Mouse (Mus musculus): ENCODE results near the gene Errfi1. TPM values are rescaled to one million over a fixed set of nuclear protein-coding genes. Genes with fewer than 3 reads are reported as not detected.
A peak's percentile ranks its signal among the peaks of the same experiment; 100 is the strongest.

The Errfi1 gene
- total and polyA plus RNA-seq, 3 experiments, result 2.1 to 2.7 TPM; not detected in 1

DNA sequence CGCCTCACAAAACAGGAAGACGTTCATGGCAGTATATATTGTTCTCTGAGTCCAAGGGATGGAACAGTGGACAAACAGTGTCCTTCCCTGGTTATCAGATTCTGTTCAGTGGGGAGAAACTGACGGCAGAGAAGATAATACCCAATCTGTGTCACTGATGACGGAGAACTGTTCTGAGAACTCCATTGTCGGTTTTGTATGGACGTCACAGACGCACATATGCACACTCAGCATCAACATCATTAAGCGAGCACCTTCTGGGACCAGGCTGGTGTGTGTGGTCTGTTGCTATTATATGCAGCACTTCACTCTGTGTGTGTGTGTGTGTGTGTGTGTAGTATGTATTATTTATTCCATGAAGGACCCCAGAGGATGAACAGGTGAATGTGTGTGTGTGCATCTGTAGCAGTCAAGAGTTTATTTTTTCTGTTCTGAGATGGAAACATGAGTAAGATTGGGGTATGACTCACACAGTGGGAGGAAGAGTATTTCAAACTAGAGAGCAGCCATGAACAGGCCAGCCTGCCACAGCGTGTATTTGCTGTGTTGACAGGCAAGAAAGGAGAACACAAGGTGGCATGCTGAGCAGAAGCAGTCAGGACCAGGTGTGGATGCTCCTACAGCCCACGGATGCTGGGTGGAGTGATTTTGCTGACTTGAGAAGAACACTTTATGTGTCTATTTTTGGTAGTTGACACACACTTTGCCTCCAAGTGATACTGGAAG is 61.6 kb downstream of the Errfi1 start (continued):
- TF ChIP-seq RAD21 (IDR thresholded peaks at IDR 0.05; ENCODE audit: low read depth, low read length), result no peak
- no peak for TF ChIP-seq KAT2A (conservative IDR thresholded peaks at IDR 0.05; ENCODE audit: low read depth, low read length)
- no peak for TF ChIP-seq SMC3 (IDR thresholded peaks at IDR 0.05; ENCODE audit: low read depth, low read length)
- TF ChIP-seq E2F4 (IDR thresholded peaks at IDR 0.05; ENCODE audit: borderline replicate concordance, low read depth, low read length), result no peak
- TF ChIP-seq TBP (IDR thresholded peaks at IDR 0.05; ENCODE audit: low read depth, low read length), result 0 out of 2 replicates have a peak, but pooled peaks have one; percentile 8
- TF ChIP-seq HCFC1 (IDR thresholded peaks at IDR 0.05; ENCODE audit: low read depth, low read length), result no peak
- no peak for TF ChIP-seq TCF12 (IDR thresholded peaks at IDR 0.05; ENCODE audit: low read depth, low read length)
- TF ChIP-seq JUND (IDR thresholded peaks at IDR 0.05; ENCODE audit: low read depth, low read length), result no peak
- no peak for TF ChIP-seq UBTF (IDR thresholded peaks at IDR 0.05; ENCODE audit: borderline replicate concordance, insufficient read depth, low read depth, low read length)
- TF ChIP-seq TAL1 (IDR thresholded peaks at IDR 0.05; ENCODE audit: low read length), result no peak
- no peak for TF ChIP-seq GABPA (IDR thresholded peaks at IDR 0.05; ENCODE audit: low read depth, low read length)
- no peak for TF ChIP-seq MAFK (IDR thresholded peaks at IDR 0.05; ENCODE audit: borderline replicate concordance, low read depth, low read length)
- TF ChIP-seq SIN3A (IDR thresholded peaks at IDR 0.05; ENCODE audit: low read length), result peak; percentile 6; the same call in 1 of the 2 replicates

DNA sequence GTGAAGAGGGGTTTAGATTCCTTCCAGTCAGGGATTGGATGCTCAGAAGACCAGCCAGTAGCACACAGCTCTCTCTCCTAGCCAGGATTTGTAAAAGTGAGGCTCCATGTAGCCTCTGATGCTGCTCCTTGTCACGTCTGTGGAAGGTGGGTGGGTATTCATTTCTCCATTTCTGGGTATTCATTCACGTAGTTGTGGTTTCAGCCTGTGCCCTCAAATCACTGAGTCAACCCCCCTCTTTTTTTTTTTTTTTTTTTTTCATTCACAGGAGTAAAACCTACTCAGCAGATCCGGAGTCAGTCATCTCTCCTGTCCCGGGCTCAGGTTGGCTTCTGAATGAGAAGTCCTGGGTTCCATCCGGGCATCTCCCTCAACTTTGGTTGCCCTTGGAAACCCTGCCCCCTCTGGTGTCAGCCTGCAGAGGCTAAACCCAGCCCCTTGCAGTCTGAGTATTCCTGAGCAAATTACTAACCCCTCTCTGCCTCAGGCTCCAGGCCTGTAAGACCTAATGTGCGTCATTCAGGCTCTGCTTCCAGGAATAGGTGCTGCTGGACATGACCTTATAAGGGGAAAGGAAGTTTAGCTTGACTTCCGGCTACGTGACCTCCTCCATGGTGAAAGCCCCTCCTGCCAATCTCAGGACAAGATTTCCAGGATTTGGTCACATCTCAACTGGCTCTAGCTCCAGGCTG is 63.8 kb downstream of the Errfi1 start:
- H3K9me3 ChIP-seq (replicated peaks; ENCODE audit: insufficient read depth, low read length), result no peaks in the 10 kb centered on the region
- no peaks in the 10 kb centered on the region; the same call in 1 of the 2 replicates for H3K79me2 ChIP-seq (ENCODE audit: control insufficient read depth, insufficient read depth, low read length, poor library complexity)
- no peak for DNase-seq (ENCODE audit: low read depth, low spot score)
- 0 out of 4 replicates have a peak, but pooled peaks cover 0 to 2% of the 10 kb centered on the region in 2 experiments for H3K27me3 ChIP-seq (ENCODE audit: control insufficient read depth in 1 of 2, insufficient read depth in 2 of 2, low read length in 2 of 2)
- no peak overlapping the region for H3K9ac ChIP-seq (ENCODE audit: control insufficient read depth, low read depth, low read length, poor library complexity, severe bottlenecking)
- no peak overlapping the region for H3K4me3 ChIP-seq (ENCODE audit: control insufficient read depth in 1 of 2, insufficient read depth in 1 of 2, low read depth in 2 of 2, low read length in 2 of 2)
- H3K27ac ChIP-seq (ENCODE audit: control insufficient read depth, low read depth, low read length), result no peak overlapping the region
- H3K36me3 ChIP-seq (ENCODE audit: control insufficient read depth in 1 of 2, insufficient read depth in 2 of 2, low read length in 2 of 2), result peaks cover 0 to 10% of the 10 kb centered on the region in 2 experiments; a peak in 2 of 4 replicates
- no peak for TF ChIP-seq TCF12 (IDR thresholded peaks at IDR 0.05; ENCODE audit: low read depth, low read length)
- no peak for TF ChIP-seq USF2 (IDR thresholded peaks at IDR 0.05; ENCODE audit: borderline replicate concordance in 1 of 2, insufficient read depth in 1 of 2, low read depth in 1 of 2, low read length in 2 of 2)
- no peak for TF ChIP-seq MYC (IDR thresholded peaks at IDR 0.05; ENCODE audit: low read depth, low read length)
- no peak for TF ChIP-seq ETS1 (IDR thresholded peaks at IDR 0.05; ENCODE audit: low read depth, low read length)
- no peak for TF ChIP-seq TAL1 (IDR thresholded peaks at IDR 0.05; ENCODE audit: low read length)
- no peak for TF ChIP-seq MAFK (IDR thresholded peaks at IDR 0.05; ENCODE audit: borderline replicate concordance, low read depth, low read length)
- no peak for TF ChIP-seq UBTF (IDR thresholded peaks at IDR 0.05; ENCODE audit: borderline replicate concordance, insufficient read depth, low read depth, low read length)
- TF ChIP-seq ELF1 (IDR thresholded peaks at IDR 0.05; ENCODE audit: low read depth, low read length), result no peak
- peaks cover 7 to 19% of the 10 kb centered on the region in 2 experiments for H3K4me1 ChIP-seq (ENCODE audit: control insufficient read depth in 1 of 2, insufficient read depth in 2 of 2, low read length in 2 of 2)

Other genes starting within 250 kb of the Errfi1 start
- not detected in 2 replicates for gene Slc45a1, start 201.7 kb upstream of the Errfi1 start, total RNA-seq (2012; rRNA removed)
- not detected for gene Slc45a1, start 201.7 kb upstream of the Errfi1 start, polyA plus RNA-seq (2012; ENCODE audit: insufficient read depth in 1 of 2, insufficient read length in 2 of 2, low read depth in 1 of 2, low replicate concordance in 2 of 2, missing spikeins in 1 of 2)
- gene Park7, start 60.5 kb downstream of the Errfi1 start, total RNA-seq (2012; rRNA removed), result 438 and 445 TPM in 2 replicates
- gene Park7, start 60.5 kb downstream of the Errfi1 start, polyA plus RNA-seq (2012; ENCODE audit: insufficient read depth in 1 of 2, insufficient read length in 2 of 2, low read depth in 1 of 2, low replicate concordance in 2 of 2, missing spikeins in 1 of 2), result 100 to 1,000 TPM in 1 of 2 experiments, not detected in 1; 480 TPM
- not detected in 2 replicates for gene Tnfrsf9, start 60.6 kb downstream of the Errfi1 start, total RNA-seq (2012; rRNA removed)
- gene Tnfrsf9, start 60.6 kb downstream of the Errfi1 start, polyA plus RNA-seq (2012; ENCODE audit: insufficient read depth in 1 of 2, insufficient read length in 2 of 2, low read depth in 1 of 2, low replicate concordance in 2 of 2, missing spikeins in 1 of 2), result under 1 TPM in 1 of 2 experiments, not detected in 1; 0.14 TPM
- not detected in 2 replicates for gene Uts2, start 143.2 kb downstream of the Errfi1 start, total RNA-seq (2012; rRNA removed)
- not detected for gene Uts2, start 143.2 kb downstream of the Errfi1 start, polyA plus RNA-seq (2012; ENCODE audit: insufficient read depth in 1 of 2, insufficient read length in 2 of 2, low read depth in 1 of 2, low replicate concordance in 2 of 2, missing spikeins in 1 of 2)
- 3.0 and 3.1 TPM in 2 replicates for gene Per3, start 190.7 kb downstream of the Errfi1 start, total RNA-seq (2012; rRNA removed)
- 1 to 10 TPM in 1 of 2 experiments, not detected in 1; 4.5 TPM for gene Per3, start 190.7 kb downstream of the Errfi1 start, polyA plus RNA-seq (2012; ENCODE audit: insufficient read depth in 1 of 2, insufficient read length in 2 of 2, low read depth in 1 of 2, low replicate concordance in 2 of 2, missing spikeins in 1 of 2)
- gene Vamp3, start 204.0 kb downstream of the Errfi1 start, total RNA-seq (2012; rRNA removed), result 52.3 and 61.4 TPM in 2 replicates
- gene Vamp3, start 204.0 kb downstream of the Errfi1 start, polyA plus RNA-seq (2012; ENCODE audit: insufficient read depth in 1 of 2, insufficient read length in 2 of 2, low read depth in 1 of 2, low replicate concordance in 2 of 2, missing spikeins in 1 of 2), result 10 to 100 TPM in 1 of 2 experiments, not detected in 1; 58.4 TPM
- not detected in 2 replicates for gene Gm13090, start 235.7 kb downstream of the Errfi1 start, total RNA-seq (2012; rRNA removed)
- gene Gm13090, start 235.7 kb downstream of the Errfi1 start, polyA plus RNA-seq (2012; ENCODE audit: insufficient read depth in 1 of 2, insufficient read length in 2 of 2, low read depth in 1 of 2, low replicate concordance in 2 of 2, missing spikeins in 1 of 2), result not detected